Mouse (Mus musculus): ENCODE data around the gene Rnf183. TPM values are rescaled to one million over a fixed set of nuclear protein-coding genes. Genes with fewer than 3 reads are reported as not detected.

Gene Rnf183
- polyA plus RNA-seq, 1 experiment from 2014 or later, result not detected

Other genes with a start within 250 kb of the Rnf183 start
- 4.8 and 5.3 TPM in 2 replicates for gene Zfp37, start 204.2 kb downstream of the Rnf183 start, polyA plus RNA-seq (2015; fragmentation: Nextera tagmentation; extraction: Ambion mirVana)
- 20.4 and 21.2 TPM in 2 replicates for gene Slc31a2, start 172.7 kb downstream of the Rnf183 start, polyA plus RNA-seq (2015; fragmentation: Nextera tagmentation; extraction: Ambion mirVana)
- gene Fkbp15, start 74.7 kb downstream of the Rnf183 start, polyA plus RNA-seq (2015; fragmentation: Nextera tagmentation; extraction: Ambion mirVana), result 24.3 and 27.9 TPM in 2 replicates
- gene Slc31a1, start 74.5 kb downstream of the Rnf183 start, polyA plus RNA-seq (2015; fragmentation: Nextera tagmentation; extraction: Ambion mirVana), result 127 and 149 TPM in 2 replicates
- 106 and 122 TPM in 2 replicates for gene Cdc26, start 26.6 kb downstream of the Rnf183 start, polyA plus RNA-seq (2015; fragmentation: Nextera tagmentation; extraction: Ambion mirVana)
- 14.3 and 15.9 TPM in 2 replicates for gene Prpf4, start 26.5 kb downstream of the Rnf183 start, polyA plus RNA-seq (2015; fragmentation: Nextera tagmentation; extraction: Ambion mirVana)
- 5.1 and 7.3 TPM in 2 replicates for gene Wdr31, start 35.6 kb upstream of the Rnf183 start, polyA plus RNA-seq (2015; fragmentation: Nextera tagmentation; extraction: Ambion mirVana)
- gene Bspry, start 44.8 kb upstream of the Rnf183 start, polyA plus RNA-seq (2015; fragmentation: Nextera tagmentation; extraction: Ambion mirVana), result 29.9 and 31.6 TPM in 2 replicates
- gene Hdhd3, start 68.2 kb upstream of the Rnf183 start, polyA plus RNA-seq (2015; fragmentation: Nextera tagmentation; extraction: Ambion mirVana), result 115 and 118 TPM in 2 replicates
- 189 and 191 TPM in 2 replicates for gene Alad, start 84.7 kb upstream of the Rnf183 start, polyA plus RNA-seq (2015; fragmentation: Nextera tagmentation; extraction: Ambion mirVana)
- gene Pole3, start 89.8 kb upstream of the Rnf183 start, polyA plus RNA-seq (2015; fragmentation: Nextera tagmentation; extraction: Ambion mirVana), result 57.5 and 67.5 TPM in 2 replicates
- 0.15 and 0.33 TPM in 2 replicates for gene 4933430I17Rik, start 90.1 kb upstream of the Rnf183 start, polyA plus RNA-seq (2015; fragmentation: Nextera tagmentation; extraction: Ambion mirVana)
- 46.0 and 47.6 TPM in 2 replicates for gene Rgs3, start 124.6 kb upstream of the Rnf183 start, polyA plus RNA-seq (2015; fragmentation: Nextera tagmentation; extraction: Ambion mirVana)